Mouse (Mus musculus) MEL (cell line): ENCODE data around the gene Susd3. TPM values are rescaled to one million over a fixed set of nuclear protein-coding genes. Genes with fewer than 3 reads are reported as not detected.

ENCODE experiments used
- DNase-seq: peaks from one replicate; pipeline ENCODE4 v3.0.0; 2011; ENCODE audit warnings: low read depth, low spot score
- H3K27ac ChIP-seq: 2 replicates; pipeline ENCODE4 v1.5.1; 2012; ENCODE audit warnings: low read depth, mild to moderate bottlenecking, control low read depth, low read length, moderate library complexity; ENCODE audit not compliant: control insufficient read depth
- H3K27me3 ChIP-seq, 2 experiments: fragments of 150-350 bp in 1 of 2; sonication (generic) in 1 of 2; 2 replicates each; pipeline ENCODE4 v1.6.1; 2012; ENCODE audit warnings: low read length in 2 of 2, mild to moderate bottlenecking in 2 of 2, improper control_type of control experiment in 1 of 2, moderate library complexity in 1 of 2; ENCODE audit not compliant: insufficient read depth in 2 of 2, control insufficient read depth in 1 of 2
- H3K36me3 ChIP-seq, 2 experiments: 2 replicates each; pipeline ENCODE4 v1.6.1; 2012 to 2014; ENCODE audit warnings: low read length in 2 of 2, improper control_type of control experiment in 1 of 2, inconsistent platforms in 1 of 2, mild to moderate bottlenecking in 1 of 2; ENCODE audit not compliant: insufficient read depth in 2 of 2, control insufficient read depth in 1 of 2
- H3K4me1 ChIP-seq, 2 experiments: fragments of 150-350 bp in 1 of 2; sonication (generic) in 1 of 2; 2 replicates each; pipeline ENCODE4 v1.6.1; 2012; ENCODE audit warnings: low read length in 2 of 2, improper control_type of control experiment in 1 of 2, mild to moderate bottlenecking in 1 of 2; ENCODE audit not compliant: insufficient read depth in 2 of 2, control insufficient read depth in 1 of 2
- H3K4me3 ChIP-seq, 2 experiments: fragments of 150-350 bp in 1 of 2; sonication (generic) in 1 of 2; 2 replicates each; pipeline ENCODE4 v1.5.1; 2012; ENCODE audit warnings: low read depth in 2 of 2, low read length in 2 of 2, mild to moderate bottlenecking in 2 of 2, moderate library complexity in 2 of 2, control low read depth in 1 of 2, improper control_type of control experiment in 1 of 2; ENCODE audit not compliant: control insufficient read depth in 1 of 2, insufficient read depth in 1 of 2
- H3K79me2 ChIP-seq: 2 replicates; pipeline ENCODE4 v1.6.1; 2012; ENCODE audit warnings: mild to moderate bottlenecking, low read length, moderate library complexity; ENCODE audit not compliant: control insufficient read depth, poor library complexity, insufficient read depth
- H3K9ac ChIP-seq: 2 replicates; pipeline ENCODE4 v1.6.1; 2012; ENCODE audit warnings: low read depth, mild to moderate bottlenecking, control low read depth, low read length, moderate library complexity; ENCODE audit not compliant: control insufficient read depth, poor library complexity, severe bottlenecking
- H3K9me3 ChIP-seq: fragments of 150-350 bp; sonication (generic); replicated peaks from 2 replicates; pipeline ENCODE4 v1.6.1; 2012; ENCODE audit warnings: mild to moderate bottlenecking, low read length, improper control_type of control experiment, moderate library complexity; ENCODE audit not compliant: insufficient read depth
- BHLHE40 ChIP-seq: IDR thresholded peaks from 2 replicates; pipeline ENCODE4 v1.6.1; 2012; ENCODE audit warnings: low read depth, mild to moderate bottlenecking, inconsistent platforms, low read length, improper control_type of control experiment, borderline replicate concordance
- CTCF ChIP-seq, 3 experiments: IDR thresholded peaks in 2 of 3; conservative IDR thresholded peaks in 1 of 3; 2 replicates each; pipeline ENCODE4 v1.5.1; 2011 to 2012; ENCODE audit warnings: low read length in 3 of 3, low read depth in 2 of 3, mild to moderate bottlenecking in 2 of 3, improper control_type of control experiment in 1 of 3, inconsistent platforms in 1 of 3, mixed read lengths in 1 of 3, moderate library complexity in 1 of 3; ENCODE audit not compliant: control insufficient read depth in 1 of 3, insufficient read depth in 1 of 3, poor library complexity in 1 of 3, severe bottlenecking in 1 of 3
- ELF1 ChIP-seq: IDR thresholded peaks from 2 replicates; pipeline ENCODE4 v1.6.1; 2014; ENCODE audit warnings: low read depth, mild to moderate bottlenecking, inconsistent platforms, low read length, improper control_type of control experiment, moderate library complexity
- ETS1 ChIP-seq: IDR thresholded peaks from 2 replicates; pipeline ENCODE4 v1.6.1; 2012; ENCODE audit warnings: low read depth, mild to moderate bottlenecking, inconsistent platforms, low read length, improper control_type of control experiment, moderate library complexity
- GABPA ChIP-seq: IDR thresholded peaks from 2 replicates; pipeline ENCODE4 v1.6.1; 2012; ENCODE audit warnings: low read depth, mild to moderate bottlenecking, inconsistent platforms, low read length, improper control_type of control experiment, moderate library complexity
- KAT2A ChIP-seq: conservative IDR thresholded peaks from 2 replicates; pipeline ENCODE4 v1.6.1; 2012; ENCODE audit warnings: low read depth, low read length, improper control_type of control experiment, inconsistent platforms
- MAX ChIP-seq: IDR thresholded peaks from 2 replicates; pipeline ENCODE4 v1.6.1; 2011; ENCODE audit warnings: low read length, improper control_type of control experiment
- MXI1 ChIP-seq: IDR thresholded peaks from 2 replicates; pipeline ENCODE4 v1.6.1; 2011; ENCODE audit warnings: mild to moderate bottlenecking, low read depth, low read length, improper control_type of control experiment
- MYC ChIP-seq: IDR thresholded peaks from 2 replicates; pipeline ENCODE4 v1.6.1; 2011; ENCODE audit warnings: low read depth, mild to moderate bottlenecking, low read length, improper control_type of control experiment, moderate library complexity
- NELFE ChIP-seq: IDR thresholded peaks from 2 replicates; pipeline ENCODE4 v1.6.1; 2011; ENCODE audit warnings: low read depth, low read length, improper control_type of control experiment
- NRF1 ChIP-seq: IDR thresholded peaks from 2 replicates; pipeline ENCODE4 v1.6.1; 2014; ENCODE audit warnings: low read depth, mild to moderate bottlenecking, inconsistent platforms, low read length, improper control_type of control experiment, moderate library complexity; ENCODE audit not compliant: poor library complexity, insufficient read depth, severe bottlenecking
- RAD21 ChIP-seq: IDR thresholded peaks from 2 replicates; pipeline ENCODE4 v1.6.1; 2011; ENCODE audit warnings: mild to moderate bottlenecking, low read depth, low read length, improper control_type of control experiment
- SIN3A ChIP-seq: IDR thresholded peaks from 2 replicates; pipeline ENCODE4 v1.6.1; 2012; ENCODE audit warnings: low read length, improper control_type of control experiment, inconsistent platforms
- TBP ChIP-seq: IDR thresholded peaks from 2 replicates; pipeline ENCODE4 v1.8.0; 2011; ENCODE audit warnings: low read depth, low read length, improper control_type of control experiment
- UBTF ChIP-seq: IDR thresholded peaks from 2 replicates; pipeline ENCODE4 v1.6.1; 2012; ENCODE audit warnings: low read depth, mild to moderate bottlenecking, inconsistent platforms, low read length, improper control_type of control experiment, moderate library complexity, borderline replicate concordance; ENCODE audit not compliant: insufficient read depth
- polyA plus RNA-seq, 2 experiments: library from polyadenylated mRNA; stranded (reverse) in 1 of 2; unstranded in 1 of 2; fragments of >175 nt in 1 of 2; fragments of >200 nt in 1 of 2; gene quantifications; 2 replicates each; pipeline versions ENCODE4 v1.2.1 to v1.2.4; 2012; ENCODE audit warnings: low replicate concordance in 2 of 2, low read depth in 1 of 2; ENCODE audit not compliant: insufficient read length in 2 of 2, insufficient read depth in 1 of 2, missing spikeins in 1 of 2
- total RNA-seq: library from RNA; depleted of rRNA; stranded (reverse); fragments of 300-350 nt; gene quantifications from 2 replicates; pipeline ENCODE4 v1.2.3, GENCODE M21; 2012

Gene Susd3
- total and polyA plus RNA-seq, 3 experiments, result 10.8 to 16.2 TPM; not detected in 1

- no peak overlapping the region for H3K9ac ChIP-seq
- no peaks in the 10 kb centered on the region for H3K79me2 ChIP-seq
- H3K27ac ChIP-seq, result no peak overlapping the region
- H3K36me3 ChIP-seq, result peaks cover 0 to 3% of the 10 kb centered on the region in 2 experiments; a peak in 2 of 4 replicates
- no peak overlapping the region for H3K4me3 ChIP-seq
- H3K4me1 ChIP-seq, result 0 out of 4 replicates have a peak, but pooled peaks cover 0 to 7% of the 10 kb centered on the region in 2 experiments
- H3K27me3 ChIP-seq, result no peaks in the 10 kb centered on the region
- DNase-seq, result no peak
- H3K9me3 ChIP-seq, result no peaks in the 10 kb centered on the region
- TF ChIP-seq TBP (no peak), GABPA (no peak), CTCF (IDR thresholded peaks at IDR 0.05 in 2 of 3, conservative IDR thresholded peaks at IDR 0.05 in 1 of 3; ENCODE audit: control insufficient read depth in 1 of 3, insufficient read depth in 1 of 3, low read depth in 2 of 3, low read length in 3 of 3, poor library complexity in 1 of 3, severe bottlenecking in 1 of 3) (no peak), MAX (no peak), ELF1 (no peak), NELFE (no peak)
Measured at GRCm38 (mm10) chr13:49198734-49199133, 49.8 kb downstream of the Susd3 start.

GRCm38 (mm10) chr13:49196766-49197165 is 51.7 kb downstream of the Susd3 start:
- Histone ChIP-seq H3K4me1 (0 out of 4 replicates have a peak, but pooled peaks cover 0 to 7% of the 10 kb centered on the region in 2 experiments), H3K79me2 (no peaks in the 10 kb centered on the region), H3K27me3 (no peaks in the 10 kb centered on the region), H3K27ac (no peak overlapping the region), H3K36me3 (peaks cover 0 to 3% of the 10 kb centered on the region in 2 experiments; a peak in 2 of 4 replicates), H3K9me3 (no peaks in the 10 kb centered on the region), H3K9ac (no peak overlapping the region), H3K4me3 (no peak overlapping the region)
- TF ChIP-seq MYC (no peak), ELF1 (no peak), UBTF (no peak), CTCF (IDR thresholded peaks at IDR 0.05 in 2 of 3, conservative IDR thresholded peaks at IDR 0.05 in 1 of 3; ENCODE audit: control insufficient read depth in 1 of 3, insufficient read depth in 1 of 3, low read depth in 2 of 3, low read length in 3 of 3, poor library complexity in 1 of 3, severe bottlenecking in 1 of 3) (no peak), SIN3A (no peak), GABPA (no peak), BHLHE40 (no peak), KAT2A (no peak), TBP (no peak), ETS1 (no peak), NRF1 (no peak), RAD21 (no peak), MXI1 (no peak)
- no peak for DNase-seq
